Mouse (Mus musculus) yolk sac, embryonic 10.5 days (tissue): ENCODE measurements around the gene Rpgr.

Experiments
- DNase-seq: peaks from one replicate; pipeline ENCODE4 v3.0.0-alpha.2; 2017; ENCODE audit warnings: low spot score

Gene Rpgr

GRCm38 (mm10) chrX:10216410-10216949, at the start of gene Rpgr:
Gene Rpgr, minus strand, starts transcription at chrX:10216920.
- DNase-seq, result peak; percentile 89

GRCm38 (mm10) chrX:10258260-10258659, 41.5 kb upstream of the Rpgr start:
- no peak for DNase-seq

GRCm38 (mm10) chrX:10257774-10258173, 41.1 kb upstream of the Rpgr start:
- no peak for DNase-seq

GRCm38 (mm10) chrX:10251852-10252504, 35.3 kb upstream of the Rpgr start, which contains the start of gene Otc:
Gene Otc, plus strand, starts transcription at chrX:10252305.
- DNase-seq, result peak; percentile 36

GRCm38 (mm10) chrX:10251357-10251756, 34.6 kb upstream of the Rpgr start:
- no peak for DNase-seq

- no peak for DNase-seq
Observed at GRCm38 (mm10) chrX:10243916-10244315, 27.2 kb upstream of the Rpgr start.

GRCm38 (mm10) chrX:10239515-10239914, 22.8 kb upstream of the Rpgr start:
- DNase-seq, result peak; percentile 18

GRCm38 (mm10) chrX:10234617-10235016, 17.9 kb upstream of the Rpgr start:
- DNase-seq, result no peak

- DNase-seq, result no peak
Observed at GRCm38 (mm10) chrX:10233051-10233450, 16.3 kb upstream of the Rpgr start.

- DNase-seq, result no peak
Observed at GRCm38 (mm10) chrX:10219281-10219680, 2.6 kb upstream of the Rpgr start.

GRCm38 (mm10) chrX:10215972-10216371, 748 bp downstream of the Rpgr start:
- no peak for DNase-seq

GRCm38 (mm10) chrX:10205937-10206336, 10.8 kb downstream of the Rpgr start:
- DNase-seq, result no peak

- DNase-seq, result no peak
Observed at GRCm38 (mm10) chrX:10201289-10201688, 15.4 kb downstream of the Rpgr start.

- DNase-seq, result no peak
Observed at GRCm38 (mm10) chrX:10152390-10152789, 64.3 kb downstream of the Rpgr start.

GRCm38 (mm10) chrX:10117065-10117719, 99.5 kb downstream of the Rpgr start, which contains the start of gene Srpx:
Gene Srpx, minus strand, starts transcription at chrX:10117709.
- DNase-seq, result peak; percentile 4

GRCm38 (mm10) chrX:10115780-10116179, 100.9 kb downstream of the Rpgr start:
- no peak for DNase-seq

GRCm38 (mm10) chrX:10110736-10111135, 106.0 kb downstream of the Rpgr start:
- no peak for DNase-seq

GRCm38 (mm10) chrX:10108558-10108957, 108.2 kb downstream of the Rpgr start:
- DNase-seq, result no peak

- no peak for DNase-seq
Observed at GRCm38 (mm10) chrX:10105475-10105874, 111.2 kb downstream of the Rpgr start.

- DNase-seq, result no peak
Observed at GRCm38 (mm10) chrX:10102739-10103138, 114.0 kb downstream of the Rpgr start.

GRCm38 (mm10) chrX:10095797-10096196, 120.9 kb downstream of the Rpgr start:
- DNase-seq, result no peak

- no peak for DNase-seq
Observed at GRCm38 (mm10) chrX:10080385-10080784, 136.3 kb downstream of the Rpgr start.

- DNase-seq, result no peak
Observed at GRCm38 (mm10) chrX:10079981-10080380, 136.7 kb downstream of the Rpgr start.
